ENCODE assay signal across 13 mouse cellular contexts in the genomic region with DNA sequence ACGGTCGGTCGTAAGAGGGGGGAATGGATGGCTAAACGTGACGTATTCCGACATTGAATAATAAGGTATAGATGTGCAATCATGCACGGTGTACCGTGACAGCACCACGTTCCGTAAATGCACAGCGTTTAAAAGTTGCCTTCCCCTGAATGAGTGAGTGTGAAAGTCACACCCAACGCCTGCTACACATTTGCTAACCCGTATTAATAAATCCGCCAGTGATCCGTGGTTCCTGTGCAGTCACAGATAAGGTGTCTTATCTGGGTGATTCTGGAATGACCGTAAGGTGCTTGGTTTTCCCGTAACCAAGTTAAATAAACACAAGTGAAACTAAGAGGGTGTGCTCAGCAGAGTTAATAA. TPM values are rescaled to one million over a fixed set of nuclear protein-coding genes. Genes with fewer than 3 reads are reported as not detected.
DNase-seq lines count a peak whose midpoint lies in the region; ATAC-seq lines count a peak whose summit lies in the region.
"Had no signal": no experiment of that assay in that cellular context is flagged by ENCODE, and none has a peak within 500 bp of the region (broad histone marks: within the 10 kb centered on the region; RNA-seq: fewer than 3 reads in every experiment).

No protein-coding gene starts in this region.

- 42% methylated on average over 17 of the region's 17 CpGs for WGBS in heart, embryonic 12.5 days
- 35% methylated on average over 17 of the region's 17 CpGs for WGBS in liver, embryonic 12.5 days (ENCODE audit: insufficient replicate concordance)
- 49% methylated on average over 17 of the region's 17 CpGs for WGBS in hindbrain, embryonic 11.5 days

- no peaks in the 10 kb centered on the region for H3K9me3 ChIP-seq in heart, embryonic 12.5 days (replicated peaks)
- no peaks in the 10 kb centered on the region for H3K9me3 ChIP-seq in liver, embryonic 12.5 days (replicated peaks)
- H3K9me3 ChIP-seq in hindbrain, embryonic 11.5 days (ENCODE audit: control insufficient read depth, low read length) = no peaks in the 10 kb centered on the region
- H3K9me3 ChIP-seq: hindbrain, embryonic 15.5 days; limb, embryonic 12.5 days; neural tube, embryonic 13.5 days had no signal

- no peak overlapping the region for H3K4me2 ChIP-seq in heart, embryonic 12.5 days
- H3K4me2 ChIP-seq in liver, embryonic 12.5 days = peak overlapping the region; percentile 39
- no peak overlapping the region for H3K4me2 ChIP-seq in hindbrain, embryonic 11.5 days (replicated peaks; ENCODE audit: low read depth, low read length)
- H3K4me2 ChIP-seq: hindbrain, embryonic 15.5 days; limb, embryonic 12.5 days; neural tube, embryonic 13.5 days had no signal

- H3K36me3 ChIP-seq in heart, embryonic 12.5 days = no peaks in the 10 kb centered on the region
- H3K36me3 ChIP-seq in liver, embryonic 12.5 days = no peaks in the 10 kb centered on the region
- H3K36me3 ChIP-seq in hindbrain, embryonic 11.5 days (ENCODE audit: control insufficient read depth, insufficient read depth, low read length) = no peaks in the 10 kb centered on the region
- H3K36me3 ChIP-seq: hindbrain, embryonic 15.5 days; limb, embryonic 12.5 days; neural tube, embryonic 13.5 days had no signal

- H3K9ac ChIP-seq in heart, embryonic 12.5 days = no peak overlapping the region
- H3K9ac ChIP-seq in liver, embryonic 12.5 days = no peak overlapping the region
- no peak overlapping the region for H3K9ac ChIP-seq in hindbrain, embryonic 11.5 days (ENCODE audit: low read depth, low read length)
- H3K9ac ChIP-seq: hindbrain, embryonic 15.5 days; limb, embryonic 12.5 days; neural tube, embryonic 13.5 days had no signal

- DNase-seq in heart, postnatal 36 days = no peak
- peak; percentile 33 for DNase-seq in testis, postnatal 10 days (ENCODE audit: low spot score)
- DNase-seq in testis, postnatal 14 days (ENCODE audit: low spot score) = no peak
- no peak for DNase-seq in layer of hippocampus, adult 9-10 months (ENCODE audit: low spot score)
- DNase-seq in embryo, embryonic 9.5 days (ENCODE audit: extremely low spot score) = no peak
- no peak for DNase-seq in hindbrain, embryonic 11.5 days (ENCODE audit: low spot score)

- no peak overlapping the region for H3K4me3 ChIP-seq in heart, embryonic 12.5 days
- no peak overlapping the region for H3K4me3 ChIP-seq in liver, embryonic 12.5 days
- no peak overlapping the region for H3K4me3 ChIP-seq in hindbrain, embryonic 11.5 days (ENCODE audit: low read depth, low read length)
- H3K4me3 ChIP-seq: hindbrain, embryonic 15.5 days; limb, embryonic 12.5 days; neural tube, embryonic 13.5 days had no signal

- H3K4me1 ChIP-seq in heart, embryonic 12.5 days (replicated peaks) = no peaks in the 10 kb centered on the region
- H3K4me1 ChIP-seq in liver, embryonic 12.5 days = peaks cover 27% of the 10 kb centered on the region
- no peaks in the 10 kb centered on the region for H3K4me1 ChIP-seq in hindbrain, embryonic 11.5 days (replicated peaks; ENCODE audit: control insufficient read depth, insufficient read depth, low read length)
- H3K4me1 ChIP-seq: hindbrain, embryonic 15.5 days; limb, embryonic 12.5 days; neural tube, embryonic 13.5 days had no signal

- ATAC-seq in heart, embryonic 12.5 days (ENCODE audit: insufficient number of reproducible peaks, low FRiP score) = peak; percentile 10; the same call in 1 of the 2 replicates
- ATAC-seq in liver, embryonic 12.5 days = peak; percentile 76
- ATAC-seq in hindbrain, embryonic 11.5 days (ENCODE audit: low FRiP score) = no peak; the same call in 1 of the 2 replicates

- H3K27ac ChIP-seq in heart, embryonic 12.5 days (ENCODE audit: poor library complexity, severe bottlenecking) = no peak overlapping the region
- H3K27ac ChIP-seq in liver, embryonic 12.5 days = no peak overlapping the region
- no peak overlapping the region for H3K27ac ChIP-seq in hindbrain, embryonic 11.5 days (ENCODE audit: low read depth, low read length)
- H3K27ac ChIP-seq: hindbrain, embryonic 15.5 days; limb, embryonic 12.5 days; neural tube, embryonic 13.5 days had no signal

- intact Hi-C loops in heart, postnatal 36 days (cut with DNase I) = loop anchor here (1.0 to 10.0 kb wide), 3 partner anchors 66 to 544 kb away; no protein-coding TSS in a partner anchor

- peaks cover 16% of the 10 kb centered on the region for H3K27me3 ChIP-seq in heart, embryonic 12.5 days (replicated peaks)
- peaks cover 8% of the 10 kb centered on the region; the same call in 1 of the 2 replicates for H3K27me3 ChIP-seq in liver, embryonic 12.5 days (replicated peaks)
- no peaks in the 10 kb centered on the region; the same call in 1 of the 2 replicates for H3K27me3 ChIP-seq in hindbrain, embryonic 11.5 days (ENCODE audit: control insufficient read depth, insufficient read depth, low read length)

RNA-seq across cellular contexts. Expression of a gene that starts 19.4 kb away (rescaled TPM):
- 0.32 and 0.48 TPM in 2 replicates for polyA plus RNA-seq in heart, embryonic 12.5 days (2016; fragmentation: Nextera tagmentation; extraction: Ambion mirVana)
- total RNA-seq in heart, postnatal 36 days (2021) = under 1 TPM; 0.35 to 0.56 TPM
- polyA plus RNA-seq in liver, embryonic 12.5 days (2016; fragmentation: Nextera tagmentation; extraction: Ambion mirVana) = 0.17 and 0.30 TPM in 2 replicates
- 0.89 and 0.99 TPM in 2 replicates for polyA plus RNA-seq in hindbrain, embryonic 11.5 days (2014; fragmentation: Nextera tagmentation; extraction: Ambion mirVana)
- total RNA-seq: gastrocnemius, postnatal 36 days had no signal
- polyA plus RNA-seq: C2C12 had no signal
